Mouse (Mus musculus) myocyte (in vitro differentiated cells): ENCODE data around the gene Gm37240. TPM values are rescaled to one million over a fixed set of nuclear protein-coding genes. Genes with fewer than 3 reads are reported as not detected.

Source experiments
- H3K27me3 ChIP-seq: one replicate; pipeline ENCODE4 v1.6.1; 2011; ENCODE audit not compliant: control insufficient read depth, insufficient read depth, insufficient read length
- H3K36me3 ChIP-seq: one replicate; pipeline ENCODE4 v1.6.1; 2011; ENCODE audit not compliant: control insufficient read depth, insufficient read depth
- H3K4me2 ChIP-seq: one replicate; pipeline ENCODE4 v1.6.1; 2011; ENCODE audit warnings: low read depth, control low read depth
- H3K4me3 ChIP-seq: one replicate; pipeline ENCODE4 v1.5.1; 2011; ENCODE audit warnings: mild to moderate bottlenecking, control low read depth, moderate library complexity
- H3K79me2 ChIP-seq: one replicate; pipeline ENCODE4 v1.6.1; 2011; ENCODE audit not compliant: control insufficient read depth, insufficient read depth
- H3ac ChIP-seq: one replicate; pipeline ENCODE4 v1.6.1; 2011; ENCODE audit not compliant: control insufficient read depth, insufficient read length
- CEBPB ChIP-seq: IDR thresholded peaks from 2 replicates; pipeline ENCODE4 v1.6.1; 2011; ENCODE audit warnings: mild to moderate bottlenecking, moderate library complexity; ENCODE audit not compliant: poor library complexity, insufficient read depth, severe bottlenecking
- E2F4 ChIP-seq: IDR thresholded peaks from one replicate; pipeline ENCODE4 v1.6.1; 2011; ENCODE audit warnings: mild to moderate bottlenecking, control low read depth, moderate library complexity; ENCODE audit not compliant: insufficient read depth
- MAX ChIP-seq: IDR thresholded peaks from one replicate; pipeline ENCODE4 v1.6.1; 2011; ENCODE audit warnings: low read depth, mild to moderate bottlenecking, control low read depth
- MYOD1 ChIP-seq, 3 experiments: IDR thresholded peaks; one replicate each; pipeline ENCODE4 v1.6.1; 2011; ENCODE audit warnings: control low read depth in 2 of 3, low read depth in 2 of 3, mild to moderate bottlenecking in 2 of 3, moderate library complexity in 1 of 3; ENCODE audit not compliant: insufficient read length in 2 of 3, control insufficient read depth in 1 of 3
- MYOG ChIP-seq, 3 experiments: IDR thresholded peaks; one replicate each; pipeline ENCODE4 v1.6.1; 2011; ENCODE audit warnings: control low read depth in 2 of 3, low read depth in 2 of 3, mild to moderate bottlenecking in 2 of 3; ENCODE audit not compliant: insufficient read length in 2 of 3, control insufficient read depth in 1 of 3, insufficient read depth in 1 of 3
- POLR2A ChIP-seq: IDR thresholded peaks from one replicate; pipeline ENCODE4 v1.6.1; 2011; ENCODE audit warnings: low read depth, mild to moderate bottlenecking, control low read depth, moderate library complexity; ENCODE audit not compliant: insufficient read length
- POLR2AphosphoS2 ChIP-seq: IDR thresholded peaks from one replicate; pipeline ENCODE4 v1.6.1; 2011; ENCODE audit warnings: low read depth, control low read depth; ENCODE audit not compliant: insufficient read length
- REST ChIP-seq: IDR thresholded peaks from one replicate; pipeline ENCODE4 v1.6.1; 2011; ENCODE audit warnings: mild to moderate bottlenecking, control low read depth, moderate library complexity; ENCODE audit not compliant: insufficient read depth, insufficient read length
- SRF ChIP-seq: IDR thresholded peaks from one replicate; pipeline ENCODE4 v1.6.1; 2011; ENCODE audit warnings: low read depth; ENCODE audit not compliant: control insufficient read depth, insufficient read length
- TCF12 ChIP-seq: IDR thresholded peaks from one replicate; pipeline ENCODE4 v1.6.1; 2011; ENCODE audit warnings: mild to moderate bottlenecking, control low read depth; ENCODE audit not compliant: poor library complexity, insufficient read depth, severe bottlenecking
- TCF3 ChIP-seq: IDR thresholded peaks from one replicate; pipeline ENCODE4 v1.6.1; 2011; ENCODE audit warnings: low read depth, control low read depth; ENCODE audit not compliant: insufficient read length
- USF1 ChIP-seq: IDR thresholded peaks from one replicate; pipeline ENCODE4 v1.6.1; 2011; ENCODE audit warnings: low read depth, mild to moderate bottlenecking, control low read depth, moderate library complexity
- polyA plus RNA-seq: library from polyadenylated mRNA; unstranded; fragments of >200 nt; fragmentation: generic; extraction: Trizol; gene quantifications from one replicate; pipeline ENCODE4 v1.2.1, GENCODE M21; 2012; ENCODE audit warnings: missing spikeins

Gm37240 gene
- polyA plus RNA-seq, 1 experiment: 8.7 TPM

- Histone ChIP-seq H3K4me3 (no peak overlapping the region), H3K36me3 (no peaks in the 10 kb centered on the region), H3K27me3 (no peaks in the 10 kb centered on the region), H3ac (no peak overlapping the region), H3K4me2 (no peak overlapping the region), H3K79me2 (peaks cover 32% of the 10 kb centered on the region)
- no peak for TF ChIP-seq MYOD1 (IDR thresholded peaks at IDR 0.05; ENCODE audit: control insufficient read depth in 1 of 3, insufficient read length in 2 of 3, low read depth in 2 of 3)
These were observed 1346.7 kb downstream of the Gm37240 start for GRCm38 (mm10) chr3:84540640-84541039.

- Histone ChIP-seq H3K4me2 (no peak overlapping the region), H3ac (no peak overlapping the region), H3K27me3 (no peaks in the 10 kb centered on the region), H3K79me2 (peaks cover 21% of the 10 kb centered on the region), H3K36me3 (no peaks in the 10 kb centered on the region), H3K4me3 (no peak overlapping the region)
- TF ChIP-seq POLR2AphosphoS2 (no peak), TCF12 (no peak), USF1 (peak; percentile 87)
These were observed 1350.3 kb downstream of the Gm37240 start for GRCm38 (mm10) chr3:84536987-84537386.

- Histone ChIP-seq H3K79me2 (peaks cover 14% of the 10 kb centered on the region), H3K4me3 (no peak overlapping the region), H3K4me2 (no peak overlapping the region), H3K27me3 (no peaks in the 10 kb centered on the region), H3ac (no peak overlapping the region), H3K36me3 (no peaks in the 10 kb centered on the region)
- no peak for TF ChIP-seq MYOD1 (IDR thresholded peaks at IDR 0.05; ENCODE audit: control insufficient read depth in 1 of 3, insufficient read length in 2 of 3, low read depth in 2 of 3)
- no peak for TF ChIP-seq MYOG (IDR thresholded peaks at IDR 0.05; ENCODE audit: control insufficient read depth in 1 of 3, insufficient read depth in 1 of 3, insufficient read length in 2 of 3, low read depth in 2 of 3)
- TF ChIP-seq CEBPB: no peak
These were observed 1354.1 kb downstream of the Gm37240 start for GRCm38 (mm10) chr3:84533227-84533626.

- H3K36me3 ChIP-seq: peaks cover 12% of the 10 kb centered on the region
- no peak overlapping the region for H3ac ChIP-seq
- H3K27me3 ChIP-seq: no peaks in the 10 kb centered on the region
- no peak overlapping the region for H3K4me3 ChIP-seq
- H3K4me2 ChIP-seq: no peak overlapping the region
- H3K79me2 ChIP-seq: peaks cover 4% of the 10 kb centered on the region
- no peak for TF ChIP-seq TCF12
- no peak for TF ChIP-seq TCF3
- TF ChIP-seq POLR2AphosphoS2: no peak
- no peak for TF ChIP-seq USF1
- TF ChIP-seq SRF: no peak
- TF ChIP-seq E2F4: no peak
- no peak for TF ChIP-seq MYOD1 (IDR thresholded peaks at IDR 0.05; ENCODE audit: control insufficient read depth in 1 of 3, insufficient read length in 2 of 3, low read depth in 2 of 3)
- TF ChIP-seq CEBPB: no peak
- TF ChIP-seq REST: no peak
- no peak for TF ChIP-seq MAX
- no peak for TF ChIP-seq POLR2A
- no peak for TF ChIP-seq MYOG (IDR thresholded peaks at IDR 0.05; ENCODE audit: control insufficient read depth in 1 of 3, insufficient read depth in 1 of 3, insufficient read length in 2 of 3, low read depth in 2 of 3)
These were observed 1358.3 kb downstream of the Gm37240 start for GRCm38 (mm10) chr3:84529021-84529420.

- H3K4me3 ChIP-seq: no peak overlapping the region
These were observed 1362.4 kb downstream of the Gm37240 start for GRCm38 (mm10) chr3:84524952-84525351.

GRCm38 (mm10) chr3:84516163-84516562 lies 1371.2 kb downstream of the Gm37240 start:
- H3K27me3 ChIP-seq: no peaks in the 10 kb centered on the region
- H3ac ChIP-seq: no peak overlapping the region
- TF ChIP-seq USF1: no peak

More at GRCm38 (mm10) chr3:84524952-84525351, 1362.4 kb downstream of the Gm37240 start:
- Histone ChIP-seq H3ac (no peak overlapping the region), H3K79me2 (no peaks in the 10 kb centered on the region), H3K27me3 (no peaks in the 10 kb centered on the region), H3K36me3 (peaks cover 12% of the 10 kb centered on the region), H3K4me2 (no peak overlapping the region)
- TF ChIP-seq MYOD1 (IDR thresholded peaks at IDR 0.05; ENCODE audit: control insufficient read depth in 1 of 3, insufficient read length in 2 of 3, low read depth in 2 of 3) (no peak), POLR2AphosphoS2 (no peak), REST (no peak), CEBPB (no peak)

More at GRCm38 (mm10) chr3:84516163-84516562, 1371.2 kb downstream of the Gm37240 start:
- H3K4me2 ChIP-seq: no peak overlapping the region
- H3K36me3 ChIP-seq: peaks cover 7% of the 10 kb centered on the region
- H3K4me3 ChIP-seq: no peak overlapping the region
- H3K79me2 ChIP-seq: no peaks in the 10 kb centered on the region
